Mouse (Mus musculus) heart, embryonic 16.5 days (tissue): Measurements from ENCODE around the gene Il27ra. TPM values are rescaled to one million over a fixed set of nuclear protein-coding genes. Genes with fewer than 3 reads are reported as not detected.
A peak's percentile ranks its signal among the peaks of the same experiment; 100 is the strongest.

Experiments used
- ATAC-seq: fragments of 200-750 bp; cut with Nextera tagmentation; replicated peaks from 2 replicates; pipeline ENCODE4 v1.8.0; 2017; ENCODE audit warnings: moderate number of reproducible peaks; ENCODE audit not compliant: insufficient read depth, low FRiP score; ENCODE audit errors: extremely low read depth
- H3K27ac ChIP-seq: fragments of 300-500 bp; sonication (generic); 2 replicates; pipeline ENCODE4 v1.5.1; 2014; ENCODE audit warnings: mild to moderate bottlenecking, low read length, control low read depth, moderate library complexity
- H3K27me3 ChIP-seq: fragments of 300-500 bp; sonication (generic); 2 replicates; pipeline ENCODE4 v1.6.1; 2014; ENCODE audit warnings: low read length, mixed read lengths; ENCODE audit not compliant: control insufficient read depth, insufficient read depth
- H3K36me3 ChIP-seq: fragments of 300-500 bp; sonication (generic); 2 replicates; pipeline ENCODE4 v1.6.1; 2014; ENCODE audit not compliant: control insufficient read depth, insufficient read depth
- H3K4me1 ChIP-seq: fragments of 300-500 bp; sonication (generic); 2 replicates; pipeline ENCODE4 v1.6.1; 2014; ENCODE audit warnings: low read length, mixed read lengths; ENCODE audit not compliant: control insufficient read depth, insufficient read depth
- H3K4me2 ChIP-seq: fragments of 300-500 bp; sonication (generic); 2 replicates; pipeline ENCODE4 v1.6.1; 2014; ENCODE audit warnings: low read depth, mild to moderate bottlenecking, control low read depth, low read length
- H3K4me3 ChIP-seq: fragments of 300-500 bp; sonication (generic); 2 replicates; pipeline ENCODE4 v1.5.1; 2014; ENCODE audit warnings: mild to moderate bottlenecking, control low read depth, low read length
- H3K9ac ChIP-seq: fragments of 300-500 bp; sonication (generic); 2 replicates; pipeline ENCODE4 v1.6.1; 2014; ENCODE audit warnings: low read length, control low read depth
- H3K9me3 ChIP-seq: fragments of 300-500 bp; sonication (generic); replicated peaks from 2 replicates; pipeline ENCODE4 v1.6.1; 2016; ENCODE audit warnings: low read length; ENCODE audit not compliant: control insufficient read depth
- WGBS: fragments of 180-500 bp; shearing (Covaris S2); extraction: QIAGEN DNeasy Blood & Tissue Kit; methylation state at CpG from one replicate; pipeline ENCODE4 v1.1.7; 2014; 5-methylcytosine and 5-hydroxymethylcytosine counted together
- polyA plus RNA-seq: library from polyadenylated mRNA; unstranded; fragments of >200 nt; fragmentation: Nextera tagmentation; extraction: Ambion mirVana; gene quantifications from 2 replicates; pipeline ENCODE4 v1.2.1, GENCODE M21; 2015

The Il27ra gene
- polyA plus RNA-seq, 1 experiment from 2014 or later, result 6.5 TPM

- WGBS, result 69% methylated on average over 7 of the region's 7 CpGs
- Histone ChIP-seq H3K36me3 (no peaks in the 10 kb centered on the region), H3K4me3 (peak overlapping the region; percentile 85; the same call in 1 of the 2 replicates), H3K27me3 (no peaks in the 10 kb centered on the region), H3K4me2 (peak overlapping the region; percentile 63), H3K9me3 (no peaks in the 10 kb centered on the region), H3K27ac (peak overlapping the region; percentile 5), H3K4me1 (peaks cover 47% of the 10 kb centered on the region), H3K9ac (no peak overlapping the region)
- ATAC-seq, result no peak
Observed at GRCm38 (mm10) chr8:84067911-84068310, 25.5 kb upstream of the Il27ra start.

GRCm38 (mm10) chr8:84067047-84067573 is 24.7 kb upstream of the Il27ra start:
- Histone ChIP-seq H3K4me3 (peak overlapping the region; percentile 85), H3K9me3 (no peaks in the 10 kb centered on the region), H3K36me3 (no peaks in the 10 kb centered on the region), H3K4me2 (peak overlapping the region; percentile 63), H3K4me1 (peaks cover 47% of the 10 kb centered on the region), H3K9ac (peak overlapping the region; percentile 85), H3K27me3 (no peaks in the 10 kb centered on the region), H3K27ac (peak overlapping the region; percentile 97)
- under 1% methylated on average over 57 of the region's 58 CpGs for WGBS
- ATAC-seq, result peak; percentile 66

- peak within 1 kb of the TSS; percentile 97 for H3K27ac ChIP-seq
- peaks cover 43% of the 10 kb centered on the region for H3K4me1 ChIP-seq
- peak within 1 kb of the TSS; percentile 87 for H3K9ac ChIP-seq
- H3K9me3 ChIP-seq, result no peaks in the 10 kb centered on the region
- under 1% methylated on average over 51 of the region's 51 CpGs for WGBS
- H3K4me2 ChIP-seq, result peak within 1 kb of the TSS; percentile 81
- no peaks in the 10 kb centered on the region for H3K27me3 ChIP-seq
- ATAC-seq, result peak; percentile 96
- peak within 1 kb of the TSS; percentile 85 for H3K4me3 ChIP-seq
- H3K36me3 ChIP-seq, result no peaks in the 10 kb centered on the region
Observed at GRCm38 (mm10) chr8:84066291-84066930, 24.0 kb upstream of the Il27ra start, which contains the start of gene Rfx1. Gene Rfx1, plus strand, starts transcription at chr8:84066834.

- 27% methylated on average over 5 of the region's 5 CpGs for WGBS
- H3K27me3 ChIP-seq, result no peaks in the 10 kb centered on the region
- peak overlapping the region; percentile 81 for H3K4me2 ChIP-seq
- peak overlapping the region; percentile 85 for H3K4me3 ChIP-seq
- H3K4me1 ChIP-seq, result peaks cover 35% of the 10 kb centered on the region
- peak overlapping the region; percentile 87 for H3K9ac ChIP-seq
- no peak for ATAC-seq
- H3K9me3 ChIP-seq, result no peaks in the 10 kb centered on the region
- H3K27ac ChIP-seq, result peak overlapping the region; percentile 90
- H3K36me3 ChIP-seq, result no peaks in the 10 kb centered on the region
Observed at GRCm38 (mm10) chr8:84065457-84066072, 23.2 kb upstream of the Il27ra start.

- peaks cover 31% of the 10 kb centered on the region for H3K4me1 ChIP-seq
- no peak for ATAC-seq
- peak within 1 kb of the TSS; percentile 85 for H3K4me3 ChIP-seq
- H3K36me3 ChIP-seq, result no peaks in the 10 kb centered on the region
- no peaks in the 10 kb centered on the region for H3K27me3 ChIP-seq
- peak within 1 kb of the TSS; percentile 87 for H3K9ac ChIP-seq
- H3K4me2 ChIP-seq, result peak within 1 kb of the TSS; percentile 81
- H3K9me3 ChIP-seq, result no peaks in the 10 kb centered on the region
- 95% methylated on average over 1 of the region's 1 CpGs for WGBS
- peak within 1 kb of the TSS; percentile 90 for H3K27ac ChIP-seq
Observed at GRCm38 (mm10) chr8:84065037-84065436, 22.6 kb upstream of the Il27ra start, which contains the start of gene Gm10643. Gene Gm10643, minus strand, starts transcription at chr8:84065137.

GRCm38 (mm10) chr8:84063861-84064610 is 21.6 kb upstream of the Il27ra start:
- peak overlapping the region; percentile 66 for H3K27ac ChIP-seq
- H3K4me2 ChIP-seq, result no peak overlapping the region
- H3K9me3 ChIP-seq, result no peaks in the 10 kb centered on the region
- 0 out of 2 replicates have a peak overlapping the region, but pooled peaks have one; percentile 12 for H3K9ac ChIP-seq
- no peaks in the 10 kb centered on the region for H3K27me3 ChIP-seq
- no peak for ATAC-seq
- WGBS, result 59% methylated on average over 8 of the region's 8 CpGs
- no peak overlapping the region for H3K4me3 ChIP-seq
- H3K36me3 ChIP-seq, result no peaks in the 10 kb centered on the region
- H3K4me1 ChIP-seq, result peaks cover 22% of the 10 kb centered on the region

- Histone ChIP-seq H3K36me3 (no peaks in the 10 kb centered on the region), H3K4me3 (no peak overlapping the region), H3K27ac (no peak overlapping the region), H3K9me3 (no peaks in the 10 kb centered on the region), H3K4me1 (peaks cover 2% of the 10 kb centered on the region; the same call in 1 of the 2 replicates), H3K4me2 (no peak overlapping the region), H3K9ac (no peak overlapping the region), H3K27me3 (no peaks in the 10 kb centered on the region)
- ATAC-seq, result no peak
- WGBS, result 80% methylated on average over 2 of the region's 2 CpGs
Observed at GRCm38 (mm10) chr8:84060245-84060644, 17.9 kb upstream of the Il27ra start.

- no peak for ATAC-seq
- no peak overlapping the region for H3K9ac ChIP-seq
- WGBS, result 92% methylated on average over 2 of the region's 2 CpGs
Observed at GRCm38 (mm10) chr8:84059226-84059625, 16.8 kb upstream of the Il27ra start.

More at GRCm38 (mm10) chr8:84059226-84059625, 16.8 kb upstream of the Il27ra start:
- H3K4me3 ChIP-seq, result no peak overlapping the region
- H3K4me2 ChIP-seq, result no peak overlapping the region
- no peaks in the 10 kb centered on the region for H3K36me3 ChIP-seq
- H3K27me3 ChIP-seq, result no peaks in the 10 kb centered on the region
- no peak overlapping the region for H3K27ac ChIP-seq
- H3K9me3 ChIP-seq, result no peaks in the 10 kb centered on the region
- H3K4me1 ChIP-seq, result no peaks in the 10 kb centered on the region; the same call in 1 of the 2 replicates
